Mouse (Mus musculus) liver, postnatal 0 days (tissue): ENCODE measurements around the gene Rabgap1l.

ENCODE experiments used
- CTCF ChIP-seq: sonication (generic); IDR thresholded peaks from 2 replicates; pipeline ENCODE4 v1.5.1; 2016; ENCODE audit warnings: antibody characterized with exemption, low read depth
- EP300 ChIP-seq: IDR thresholded peaks from 2 replicates; pipeline ENCODE4 v1.6.1; 2016; ENCODE audit warnings: antibody characterized with exemption, low read depth, mild to moderate bottlenecking

DNA sequence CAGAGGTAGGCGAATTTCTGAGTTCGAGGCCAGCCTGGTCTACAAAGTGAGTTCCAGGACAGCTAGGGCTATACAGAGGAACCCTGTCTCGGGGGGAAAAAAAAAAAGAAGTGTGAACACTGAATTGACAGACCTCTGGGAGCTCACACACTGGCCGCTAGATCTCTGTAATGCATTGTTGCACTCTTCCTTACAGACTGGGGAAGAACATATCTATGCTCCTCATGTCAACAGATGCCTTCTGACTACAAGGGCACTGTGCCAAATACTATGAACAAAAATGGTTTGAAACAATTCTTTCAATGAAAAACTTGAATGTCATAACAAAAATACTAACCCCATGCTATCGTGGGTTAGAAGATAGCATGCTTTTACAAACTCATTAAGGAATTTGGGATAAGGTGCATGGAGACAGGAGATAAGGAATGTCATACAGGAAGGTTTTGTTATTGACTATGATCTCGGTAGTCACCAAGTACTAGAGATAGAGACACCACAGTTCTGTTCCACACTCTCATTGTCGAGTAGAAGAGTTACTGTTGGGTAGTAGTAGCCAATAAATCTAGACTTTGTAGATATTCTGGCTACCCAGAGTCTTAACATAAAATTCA lies 519.8 kb downstream of the Rabgap1l start:
- TF ChIP-seq EP300 (no peak), CTCF (no peak)
